ENCODE assay signal across 26 mouse cellular contexts in the genomic region with DNA sequence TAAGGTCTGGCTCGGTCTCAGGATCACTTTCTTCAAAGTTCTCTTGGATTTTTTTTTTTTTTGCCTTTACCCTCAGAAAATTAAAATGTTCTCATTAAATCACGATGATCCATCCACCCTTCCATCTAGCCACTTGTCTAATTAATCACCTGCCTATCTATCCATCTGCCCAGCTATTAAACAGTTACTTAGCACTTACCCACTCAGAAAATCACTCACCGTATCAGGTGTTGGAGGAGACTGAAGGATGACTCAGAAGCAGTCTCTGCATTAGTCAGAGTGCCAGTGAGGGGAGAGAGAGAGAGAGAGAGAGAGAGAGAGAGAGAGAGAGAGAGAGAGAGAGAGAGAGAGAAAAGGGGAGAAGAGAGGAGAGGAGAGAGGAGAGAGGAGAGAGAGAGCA.
"Had no signal": no experiment of that assay in that cellular context is flagged by ENCODE, and none has a peak within 500 bp of the region (broad histone marks: within the 10 kb centered on the region; RNA-seq: fewer than 3 reads in every experiment).

No protein-coding gene starts in this region.

- H3K4me1 ChIP-seq: embryonic facial prominence, embryonic 10.5 days; embryonic facial prominence, embryonic 12.5 days; embryonic facial prominence, embryonic 15.5 days; forebrain, embryonic 10.5 days; forebrain, embryonic 12.5 days; forebrain, embryonic 13.5 days; forebrain, embryonic 15.5 days had no signal

- DNase-seq: cerebellum, adult 9-11 months; cerebellum, postnatal 10 days; cerebellum, postnatal 14 days; cerebellum, postnatal 25 days; cerebellum, postnatal 36 days; forebrain, postnatal 0 days; gastrocnemius, adult 2 months; gastrocnemius, postnatal 10 days; gastrocnemius, postnatal 14 days; gastrocnemius, postnatal 25 days; gastrocnemius, postnatal 36 days; heart, adult 11 months; heart, adult 18-20 months; heart, adult 2 months had no signal

- H3K4me3 ChIP-seq: embryonic facial prominence, embryonic 10.5 days; embryonic facial prominence, embryonic 12.5 days; embryonic facial prominence, embryonic 13.5 days; embryonic facial prominence, embryonic 15.5 days; erythroblast, embryonic 14.5 days; forebrain, embryonic 10.5 days; forebrain, embryonic 12.5 days; forebrain, embryonic 13.5 days; forebrain, embryonic 15.5 days; gastrocnemius, adult 2 months; heart, adult 2 months; heart, embryonic 10.5 days had no signal

- H3K27me3 ChIP-seq: embryonic facial prominence, embryonic 12.5 days; embryonic facial prominence, embryonic 13.5 days; embryonic facial prominence, embryonic 15.5 days; forebrain, embryonic 12.5 days; forebrain, embryonic 13.5 days; forebrain, embryonic 15.5 days had no signal

- ATAC-seq: forebrain, embryonic 13.5 days; forebrain, embryonic 14.5 days; forebrain, embryonic 15.5 days; forebrain, embryonic 16.5 days; forebrain, postnatal 0 days had no signal

- H3K9me3 ChIP-seq: embryonic facial prominence, embryonic 10.5 days; embryonic facial prominence, embryonic 12.5 days; embryonic facial prominence, embryonic 13.5 days; embryonic facial prominence, embryonic 15.5 days; forebrain, embryonic 10.5 days; forebrain, embryonic 12.5 days; forebrain, embryonic 13.5 days; forebrain, embryonic 15.5 days; heart, embryonic 10.5 days had no signal

- H3K27ac ChIP-seq: embryonic facial prominence, embryonic 10.5 days; embryonic facial prominence, embryonic 12.5 days; embryonic facial prominence, embryonic 13.5 days; embryonic facial prominence, embryonic 15.5 days; forebrain, embryonic 10.5 days; forebrain, embryonic 12.5 days; forebrain, embryonic 13.5 days; forebrain, embryonic 15.5 days; gastrocnemius, adult 2 months; heart, adult 2 months; heart, embryonic 10.5 days had no signal

- H3K36me3 ChIP-seq: embryonic facial prominence, embryonic 10.5 days; embryonic facial prominence, embryonic 12.5 days; embryonic facial prominence, embryonic 13.5 days; embryonic facial prominence, embryonic 15.5 days; forebrain, embryonic 10.5 days; forebrain, embryonic 12.5 days; forebrain, embryonic 15.5 days; heart, embryonic 10.5 days had no signal
